Mouse (Mus musculus) frontal cortex, postnatal 36 days (tissue): ENCODE measurements around the gene Pan2.

Experiments
- DNase-seq, 2 experiments: peaks; one replicate each; pipeline ENCODE4 v3.0.0; 2022; ENCODE audit warnings: low spot score in 2 of 2

The Pan2 gene

DNA sequence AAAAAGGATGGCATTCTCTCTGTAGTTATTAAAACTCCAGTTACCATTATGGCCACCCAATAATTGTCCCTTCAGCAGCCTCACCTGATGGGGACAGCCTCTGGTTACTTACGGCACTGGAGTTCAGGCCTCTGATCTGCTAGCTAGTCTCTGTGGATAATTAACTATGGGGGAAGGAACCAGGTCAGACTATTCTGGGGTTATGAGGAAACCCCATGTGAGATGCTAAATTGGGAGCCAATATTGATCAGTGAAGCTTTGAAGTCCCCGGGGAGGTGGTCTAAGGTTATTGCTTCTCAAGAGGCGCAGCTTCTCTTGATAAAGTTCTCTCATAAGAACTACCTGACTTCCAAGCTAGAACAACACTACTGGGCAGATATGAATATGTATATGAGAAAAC is 33.1 kb downstream of the Pan2 start:
- DNase-seq = no peak

GRCm38 (mm10) chr10:128336597-128336996 is 33.5 kb downstream of the Pan2 start:
- DNase-seq = no peak

GRCm38 (mm10) chr10:128337306-128338181 is 34.4 kb downstream of the Pan2 start, which contains the start of gene Cs:
TSS of gene Cs (plus strand) at chr10:128337734.
- DNase-seq = peak; percentile 94

- DNase-seq = no peak
These were observed 35.3 kb downstream of the Pan2 start for GRCm38 (mm10) chr10:128338415-128338814.

GRCm38 (mm10) chr10:128338948-128339347 is 35.8 kb downstream of the Pan2 start:
- DNase-seq = no peak

GRCm38 (mm10) chr10:128340257-128340656 is 37.1 kb downstream of the Pan2 start:
- no peak for DNase-seq

DNA sequence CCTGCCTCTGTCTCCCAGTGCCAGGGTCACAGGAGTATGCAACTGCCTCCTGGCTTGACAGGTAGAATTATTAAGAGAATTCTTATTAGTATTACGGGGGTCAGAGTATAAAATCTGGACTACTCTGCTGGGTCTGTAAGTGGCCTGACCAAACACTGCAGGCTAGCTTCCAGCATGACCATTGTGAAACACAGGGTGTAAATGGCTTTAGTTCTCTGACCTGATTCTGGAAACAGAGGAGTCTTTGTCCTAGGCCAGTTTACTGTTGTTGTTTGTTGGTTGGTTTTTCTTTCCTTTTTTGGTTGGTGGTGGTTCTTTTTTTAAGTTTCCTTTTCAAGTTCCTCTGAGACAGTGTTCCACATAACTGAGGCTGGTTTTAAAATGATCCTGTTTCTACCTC is 40.3 kb downstream of the Pan2 start:
- DNase-seq = no peak

- DNase-seq = peak; percentile 66 to 74
These were observed 41.6 kb downstream of the Pan2 start for GRCm38 (mm10) chr10:128344568-128345275.

DNA sequence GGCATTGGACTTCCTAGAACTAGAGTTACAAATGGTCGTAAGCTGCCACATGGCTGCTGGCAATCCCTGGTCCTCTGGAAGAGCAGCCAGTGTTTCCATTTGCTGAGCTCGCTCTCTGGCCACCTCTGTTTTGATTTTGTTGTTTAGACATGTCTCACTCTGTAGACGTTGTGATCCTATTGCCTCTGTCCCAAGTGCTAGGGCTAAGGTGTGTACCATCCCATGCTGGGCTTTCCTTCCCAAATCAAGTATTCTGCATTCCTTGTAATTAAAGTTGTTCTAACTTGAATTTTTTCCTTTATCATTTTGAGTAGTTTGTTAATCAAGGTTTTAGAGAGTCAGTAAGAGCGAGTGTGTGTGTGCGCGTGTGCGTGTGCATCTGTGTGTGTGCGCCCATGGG is 44.4 kb downstream of the Pan2 start:
- DNase-seq = no peak

GRCm38 (mm10) chr10:128358796-128359195 is 55.7 kb downstream of the Pan2 start:
- DNase-seq = peak; percentile 36 to 66

DNA sequence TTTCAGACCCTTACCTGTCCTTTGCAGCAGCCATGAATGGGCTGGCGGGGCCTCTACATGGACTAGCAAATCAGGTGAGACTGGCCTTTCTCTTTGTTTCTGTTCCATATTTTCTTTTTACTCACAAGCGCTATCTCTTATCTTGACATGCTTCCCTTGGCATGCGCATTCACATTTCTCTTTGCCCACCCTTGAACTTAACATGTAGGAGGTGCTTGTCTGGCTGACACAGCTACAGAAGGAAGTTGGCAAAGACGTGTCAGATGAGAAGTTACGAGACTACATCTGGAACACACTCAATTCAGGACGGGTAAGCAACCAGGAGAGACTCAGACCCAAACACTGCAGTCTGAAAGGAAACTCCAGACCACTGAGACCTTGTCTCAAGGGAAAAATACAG is 56.1 kb downstream of the Pan2 start:
- DNase-seq = no peak

GRCm38 (mm10) chr10:128361836-128362235 is 58.7 kb downstream of the Pan2 start:
- no peak for DNase-seq

DNA sequence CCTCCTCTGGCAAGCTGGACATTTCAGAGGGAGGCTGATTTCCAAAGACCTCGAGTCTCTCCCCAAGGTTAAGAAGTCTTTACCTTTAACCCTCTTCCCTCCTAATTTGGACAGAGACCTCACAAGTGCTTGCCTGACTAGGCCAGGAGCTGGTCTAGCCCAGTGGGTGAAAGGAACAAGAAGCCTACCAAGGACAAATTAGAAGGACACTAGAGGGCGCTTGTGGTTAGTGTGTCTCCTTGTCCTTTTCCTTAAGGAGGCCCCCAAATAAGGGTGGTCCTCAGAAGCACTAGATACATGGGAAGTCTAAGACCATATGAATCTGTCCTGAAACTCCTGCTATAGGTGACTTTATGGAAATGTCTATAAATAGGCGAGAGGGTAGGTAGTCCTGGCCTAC is 59.4 kb downstream of the Pan2 start:
- peak in 1 of 2 experiments; percentile 43 for DNase-seq

DNA sequence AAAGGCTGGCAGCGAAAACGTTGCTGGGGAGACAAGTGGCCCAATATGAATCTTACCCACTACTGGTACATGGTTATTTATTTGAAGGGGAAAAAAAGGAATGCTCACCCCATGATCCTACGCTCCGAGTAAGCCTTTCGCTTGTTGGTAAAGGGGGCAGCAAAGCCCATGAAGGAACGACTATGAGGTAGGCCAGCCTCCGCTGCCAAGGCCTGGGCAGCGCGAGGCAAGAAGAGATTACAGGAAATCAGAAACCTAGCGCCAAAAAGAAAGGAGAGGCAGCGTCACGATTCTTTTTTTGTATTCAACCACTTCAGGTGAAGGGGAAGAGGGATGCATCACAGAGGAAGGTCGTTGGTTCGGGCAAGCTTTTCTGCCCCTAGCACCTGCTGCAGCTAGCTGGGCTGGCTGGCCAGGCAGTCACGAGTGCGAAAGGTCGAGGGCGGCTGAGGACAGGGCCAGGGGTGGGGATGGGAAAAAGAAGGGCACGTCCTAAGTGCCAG is 64.8 kb downstream of the Pan2 start:
- DNase-seq = no peak

DNA sequence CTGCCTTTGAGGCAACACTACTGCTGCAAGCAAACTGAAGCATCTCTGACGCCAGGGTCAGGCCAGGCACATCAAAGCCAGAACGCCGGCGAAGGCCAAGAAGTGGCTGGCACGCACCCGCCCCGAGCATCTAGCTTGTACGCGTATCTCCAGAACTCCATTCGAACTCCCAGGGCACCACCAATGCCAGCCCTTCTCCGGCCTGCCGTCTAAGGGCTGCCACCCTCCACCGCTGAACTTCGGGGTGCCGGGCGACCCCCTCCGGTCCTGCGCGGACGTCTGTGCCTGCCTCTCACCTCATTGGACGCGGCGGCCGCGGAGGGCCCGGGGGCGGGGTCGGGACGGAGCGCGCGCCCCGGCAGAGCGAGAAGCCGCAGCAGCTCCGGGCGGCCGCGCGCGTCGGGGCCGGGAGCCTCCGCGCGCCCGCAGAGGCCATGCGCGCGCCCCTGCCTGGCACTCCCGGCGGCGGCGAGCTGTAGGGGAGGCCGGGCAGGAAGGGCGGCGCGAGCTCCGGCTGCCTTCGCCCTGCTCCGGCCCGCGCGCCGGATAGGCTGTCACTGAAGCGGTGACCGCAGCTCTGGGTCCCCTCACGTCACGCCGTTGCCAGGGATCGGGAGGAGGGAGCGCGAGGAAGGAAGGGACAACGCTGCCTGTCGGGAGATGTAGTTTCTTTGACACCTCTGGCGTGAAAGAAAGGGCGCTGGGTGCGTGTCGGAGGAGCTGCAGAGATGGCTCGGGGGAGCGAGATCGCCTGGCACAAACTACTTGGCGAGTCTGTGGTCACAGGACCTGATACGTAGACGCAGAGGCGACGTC is 65.5 kb downstream of the Pan2 start, which contains the start of gene Coq10a:
Gene Coq10a, minus strand, starts transcription at position 596 of the 816 bp plus-strand sequence.
- DNase-seq = peak; percentile 94 to 95

- DNase-seq = no peak
These were observed 66.0 kb downstream of the Pan2 start for GRCm38 (mm10) chr10:128369218-128369543.

DNA sequence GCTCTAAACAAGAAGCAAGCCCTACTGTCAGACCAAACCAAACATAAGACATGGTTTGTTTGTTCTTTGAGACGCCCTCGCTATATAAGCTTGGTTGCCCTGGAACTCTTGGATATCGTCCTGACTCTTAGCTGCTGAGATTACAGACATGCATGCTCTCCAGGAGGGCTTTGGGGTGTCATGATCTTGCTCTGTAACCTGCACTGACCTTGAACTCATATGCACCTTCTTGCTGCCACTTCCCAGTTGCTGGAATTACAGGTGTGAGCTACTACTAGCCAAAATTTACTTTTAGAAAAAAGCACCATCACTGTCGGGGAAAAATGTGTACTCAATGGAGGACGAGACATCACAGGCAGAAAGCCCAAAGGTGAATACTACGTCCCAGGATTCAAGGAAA is 66.5 kb downstream of the Pan2 start:
- no peak for DNase-seq

GRCm38 (mm10) chr10:128370021-128370420 is 66.9 kb downstream of the Pan2 start:
- no peak for DNase-seq

DNA sequence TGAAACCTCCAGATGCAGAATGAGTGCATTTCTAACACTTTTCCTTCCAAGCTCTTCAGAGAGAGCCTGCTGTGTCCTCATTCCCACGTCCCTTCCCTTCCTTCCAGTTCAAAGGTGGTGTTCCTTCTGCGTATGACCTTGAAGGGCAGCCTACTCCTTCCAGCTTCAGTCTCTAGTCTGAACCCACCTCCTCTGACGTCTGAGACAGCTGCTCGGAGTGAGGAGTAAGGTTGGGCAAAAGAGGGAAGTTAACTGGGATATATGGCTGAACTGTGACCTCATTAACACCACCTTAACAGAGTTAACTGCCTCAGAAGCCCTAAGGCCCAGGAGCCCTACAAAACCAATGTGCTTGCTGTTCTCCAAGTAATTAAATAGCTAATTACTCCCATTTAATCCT is 67.5 kb downstream of the Pan2 start:
- no peak for DNase-seq
